Mouse (Mus musculus) layer of hippocampus, adult 2 months (tissue): Measurements from ENCODE around the gene Efcab11. TPM values are rescaled to one million over a fixed set of nuclear protein-coding genes. Genes with fewer than 3 reads are reported as not detected.
A peak's percentile ranks its signal among the peaks of the same experiment; 100 is the strongest.

Experiments used
- DNase-seq, 2 experiments: peaks; one replicate each; pipeline ENCODE4 v3.0.0; 2022; ENCODE audit warnings: low spot score in 2 of 2
- H3K27ac ChIP-seq: fragments of 200-600 bp; 2 replicates; pipeline ENCODE4 v1.8.1; 2022
- H3K4me3 ChIP-seq: fragments of 200-600 bp; 2 replicates; pipeline ENCODE4 v1.8.1; 2022; ENCODE audit warnings: mild to moderate bottlenecking
- CTCF ChIP-seq: fragments of 200-600 bp; conservative IDR thresholded peaks from 2 replicates; pipeline ENCODE4 v1.8.1; 2022; ENCODE audit warnings: antibody characterized with exemption, mild to moderate bottlenecking, moderate library complexity
- long read RNA-seq, 2 experiments: library from polyadenylated mRNA; stranded (forward); transcript quantifications; one replicate each; pipeline ENCODE4 v2.0.0; 2021; ENCODE audit warnings: borderline mapping rate in 2 of 2
- total RNA-seq, 2 experiments: library from RNA; stranded (reverse); gene quantifications; 2 replicates each; pipeline ENCODE4 v1.2.3; 2021

Efcab11 gene
- under 1 TPM; 0.34 to 0.84 TPM for total RNA-seq
- long read RNA-seq, experiment 1: 0 reads
- long read RNA-seq, experiment 2, partial matches to known transcripts: 0 of 1 reads
- long read RNA-seq, experiment 2, other reads (novel, unspliced or antisense): 0 of 1 reads

DNA sequence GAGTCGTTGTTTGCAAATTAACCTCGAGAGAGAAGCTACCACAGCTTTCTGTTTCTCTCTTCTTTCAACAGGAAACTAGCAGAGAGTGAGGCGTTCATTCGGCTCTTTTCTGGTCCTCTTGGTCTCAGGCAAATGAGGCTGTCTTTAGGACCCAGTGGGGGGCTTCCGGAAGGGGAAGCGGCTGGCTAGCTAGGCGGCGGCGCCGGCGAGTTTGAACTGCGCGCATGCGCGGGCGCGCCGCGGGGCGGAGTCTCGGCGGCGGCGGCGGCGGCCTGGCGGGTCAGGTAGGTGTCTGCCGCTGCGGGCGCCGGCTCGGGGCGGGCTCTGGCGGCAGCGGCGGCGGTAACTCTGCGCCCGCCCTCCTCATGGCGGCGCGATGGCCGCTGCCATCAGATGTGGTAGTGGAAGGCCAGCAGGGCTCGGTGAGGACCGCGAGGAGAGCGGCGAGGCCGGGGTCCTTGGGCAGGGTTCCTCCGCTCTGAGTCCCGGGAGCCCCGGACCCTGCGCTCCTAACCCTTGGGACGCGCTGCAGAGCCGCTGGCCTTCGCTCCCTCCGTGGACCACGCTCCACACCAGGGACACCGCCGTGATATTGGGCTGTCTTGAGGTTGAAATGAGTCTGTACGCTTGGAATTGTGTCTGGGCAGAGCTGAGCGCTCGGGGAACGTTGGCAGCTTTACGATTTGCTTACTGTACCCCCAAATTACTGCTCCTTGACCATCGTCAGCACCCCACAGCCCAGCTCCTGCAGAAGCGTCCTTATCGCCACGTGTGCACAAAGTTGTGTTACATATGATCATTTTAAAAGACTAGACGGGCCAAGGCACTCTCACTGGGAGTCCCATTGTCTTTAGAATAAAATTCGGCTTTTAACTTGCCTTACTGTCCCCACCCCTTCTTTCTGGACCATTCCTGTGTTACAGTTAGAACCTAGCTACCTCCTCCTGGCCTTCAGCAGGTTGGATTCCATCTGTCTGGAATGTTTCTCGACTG is at the start of gene Efcab11, which contains the start of gene Tdp1:
TSS of gene Efcab11 (minus strand) at position 171 of the 993 bp plus-strand sequence.
TSS of gene Tdp1 (plus strand) at position 249 of the 993 bp plus-strand sequence.
- Histone ChIP-seq H3K4me3 (peak within 1 kb of the TSS; percentile 95), H3K27ac (peak within 1 kb of the TSS; percentile 92)
- DNase-seq: peak; percentile 92 to 93
- TF ChIP-seq CTCF: peak; percentile 15; the same call in 1 of the 2 replicates

- Histone ChIP-seq H3K4me3 (no peak overlapping the region), H3K27ac (no peak overlapping the region)
- TF ChIP-seq CTCF: no peak
- no peak for DNase-seq
Observed at GRCm38 (mm10) chr12:99933630-99934029, 49.4 kb upstream of the Efcab11 start.

GRCm38 (mm10) chr12:99932245-99932644 is 48.0 kb upstream of the Efcab11 start:
- Histone ChIP-seq H3K4me3 (no peak overlapping the region), H3K27ac (no peak overlapping the region)
- no peak for DNase-seq
- TF ChIP-seq CTCF: no peak

- no peak for TF ChIP-seq CTCF
- DNase-seq: no peak
- peak overlapping the region; percentile 36; the same call in 1 of the 2 replicates for H3K27ac ChIP-seq
- H3K4me3 ChIP-seq: no peak overlapping the region
Observed at GRCm38 (mm10) chr12:99929160-99929559, 44.9 kb upstream of the Efcab11 start.

DNA sequence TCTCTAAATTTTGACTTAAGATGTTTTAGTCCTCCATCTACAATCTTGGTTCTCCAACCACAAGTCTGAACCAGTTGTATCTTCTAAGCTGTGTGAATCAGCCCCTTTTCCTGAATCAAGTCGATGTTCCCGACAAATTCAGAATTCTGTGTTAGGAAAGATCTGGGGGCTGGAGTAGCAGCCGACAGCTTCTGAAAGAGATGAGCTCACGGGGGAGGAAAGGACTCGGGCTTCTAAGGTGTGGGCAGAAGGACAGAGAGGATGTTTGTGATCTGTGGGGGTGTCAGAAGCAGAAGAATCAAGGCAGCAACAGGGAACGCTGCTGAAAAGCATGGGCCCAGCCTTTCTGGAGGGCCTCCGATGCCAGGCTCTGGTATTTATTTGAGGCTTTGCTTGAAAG is 44.1 kb upstream of the Efcab11 start:
- H3K27ac ChIP-seq: peak overlapping the region; percentile 32; the same call in 1 of the 2 replicates
- TF ChIP-seq CTCF: no peak
- H3K4me3 ChIP-seq: no peak overlapping the region
- peak in 1 of 2 experiments; percentile 50 for DNase-seq

GRCm38 (mm10) chr12:99923703-99924102 is 39.5 kb upstream of the Efcab11 start:
- Histone ChIP-seq H3K4me3 (no peak overlapping the region), H3K27ac (peak overlapping the region; percentile 79)
- DNase-seq: no peak
- no peak for TF ChIP-seq CTCF

- no peak for TF ChIP-seq CTCF
- Histone ChIP-seq H3K4me3 (no peak overlapping the region), H3K27ac (peak overlapping the region; percentile 79)
- peak in 1 of 2 experiments; percentile 55 for DNase-seq
Observed at GRCm38 (mm10) chr12:99923131-99923606, 38.9 kb upstream of the Efcab11 start.

DNA sequence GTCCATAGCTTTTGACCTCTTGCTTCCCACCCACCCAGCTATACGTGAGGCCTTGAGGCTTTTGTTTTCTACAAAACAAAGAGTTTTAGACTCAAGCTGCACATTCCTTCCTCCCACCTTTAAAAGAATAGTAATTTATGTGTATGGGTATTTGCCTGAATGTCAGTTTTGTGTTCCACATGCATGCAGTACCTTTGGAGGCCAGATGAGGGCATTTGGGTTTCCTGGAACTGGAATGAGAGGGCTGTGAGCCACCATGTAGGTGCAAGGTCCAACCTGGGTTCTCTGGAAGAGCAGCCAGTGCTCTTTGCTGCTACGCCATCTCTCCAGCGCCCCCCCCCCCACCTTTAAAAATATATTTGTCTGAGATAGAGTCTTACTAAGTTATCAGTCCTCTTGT is 36.8 kb upstream of the Efcab11 start:
- Histone ChIP-seq H3K27ac (no peak overlapping the region), H3K4me3 (no peak overlapping the region)
- peak; percentile 66 for TF ChIP-seq CTCF
- DNase-seq: no peak

DNA sequence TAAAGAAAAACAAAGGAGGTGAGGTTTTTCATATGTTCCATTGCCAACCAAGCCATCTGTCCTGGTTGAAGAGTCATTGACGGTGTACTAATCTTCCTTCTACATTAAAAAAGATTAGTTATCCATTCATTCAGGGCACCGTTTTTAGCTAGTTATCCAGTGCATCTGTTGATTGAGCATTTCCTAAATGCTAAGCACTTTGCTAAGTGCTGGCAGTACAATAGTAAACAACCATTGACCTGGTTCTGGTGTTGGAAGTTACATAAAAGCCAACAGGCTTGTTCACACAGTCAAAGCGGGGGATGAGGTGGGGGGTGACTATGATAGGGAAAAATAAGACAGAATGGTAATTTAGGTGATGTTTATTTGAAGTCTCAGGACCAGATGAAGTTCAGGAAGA is 35.4 kb upstream of the Efcab11 start:
- H3K27ac ChIP-seq: 0 out of 2 replicates have a peak overlapping the region, but pooled peaks have one; percentile 32
- TF ChIP-seq CTCF: no peak
- no peak for DNase-seq
- no peak overlapping the region for H3K4me3 ChIP-seq

- Histone ChIP-seq H3K4me3 (no peak overlapping the region), H3K27ac (no peak overlapping the region)
- no peak for DNase-seq
- TF ChIP-seq CTCF: no peak
Observed at GRCm38 (mm10) chr12:99917800-99918427, 33.7 kb upstream of the Efcab11 start.

GRCm38 (mm10) chr12:99911466-99911865 is 27.2 kb upstream of the Efcab11 start:
- Histone ChIP-seq H3K4me3 (no peak overlapping the region), H3K27ac (no peak overlapping the region)
- no peak for TF ChIP-seq CTCF
- no peak for DNase-seq

DNA sequence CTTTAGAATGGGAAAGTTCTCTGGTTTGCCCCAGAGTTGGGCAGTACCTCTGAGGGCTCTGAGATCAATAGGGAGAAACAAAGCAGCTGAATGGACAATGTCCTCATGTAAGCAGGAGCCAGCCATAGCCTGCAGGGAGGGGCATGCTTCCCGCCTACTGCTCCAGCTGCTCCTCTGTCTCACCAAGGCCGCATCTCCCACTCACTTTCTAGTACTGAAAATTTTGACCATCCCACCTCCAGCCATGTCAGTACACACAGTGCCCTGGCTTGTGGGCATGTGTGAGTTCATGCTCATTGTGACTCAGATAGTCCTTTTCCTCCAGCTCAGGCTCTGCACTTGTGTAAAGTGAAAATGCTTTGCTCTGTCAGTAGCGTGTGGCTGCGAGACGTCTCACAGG is 20.3 kb upstream of the Efcab11 start:
- Histone ChIP-seq H3K27ac (no peak overlapping the region), H3K4me3 (no peak overlapping the region)
- DNase-seq: no peak
- no peak for TF ChIP-seq CTCF
